Mouse (Mus musculus) spleen, embryonic (tissue): ENCODE data around the gene Cblc.

ENCODE experiments used
- CTCF ChIA-PET: fragments of 350-600 bp; sonication (Branson Sonifier 250); formaldehyde crosslinking; loops from one replicate; lab custom pipeline; 2022; lab: Charles Lee

Gene Cblc

DNA sequence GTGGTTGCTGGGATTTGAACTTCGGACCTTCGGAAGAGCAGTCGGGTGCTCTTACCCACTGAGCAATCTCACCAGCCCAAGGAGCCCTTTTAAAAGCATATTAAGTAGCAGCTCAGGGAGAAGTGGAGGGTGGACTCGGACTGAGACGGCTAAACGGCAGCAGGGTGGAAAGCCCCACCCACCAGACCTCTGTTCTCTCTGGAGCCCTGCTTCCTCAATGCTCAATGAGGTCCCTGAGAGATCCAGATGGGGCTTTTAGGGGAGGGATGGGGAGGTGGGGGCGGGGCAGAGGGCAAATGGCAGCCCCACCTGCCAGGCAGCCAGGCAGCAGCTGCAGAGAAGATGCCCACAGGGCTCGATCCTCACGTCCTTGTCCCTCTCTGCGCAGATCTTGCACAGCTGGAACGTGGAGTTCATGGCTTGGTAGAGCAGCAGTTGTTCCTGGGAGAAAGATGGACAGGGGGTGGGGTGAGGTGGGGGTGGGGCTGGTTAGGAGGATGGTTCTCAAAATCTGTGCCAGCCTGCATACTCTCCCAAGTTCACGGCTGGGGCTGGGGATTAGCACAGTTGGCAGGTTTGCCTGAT is 10.6 kb downstream of the Cblc start:
- CTCF ChIA-PET, result interaction anchor here (0.6 to 0.7 kb wide), 4 partner anchors 12 to 106 kb away, joined by 3 to 7 read pairs (median 4); no protein-coding TSS in a partner anchor

DNA sequence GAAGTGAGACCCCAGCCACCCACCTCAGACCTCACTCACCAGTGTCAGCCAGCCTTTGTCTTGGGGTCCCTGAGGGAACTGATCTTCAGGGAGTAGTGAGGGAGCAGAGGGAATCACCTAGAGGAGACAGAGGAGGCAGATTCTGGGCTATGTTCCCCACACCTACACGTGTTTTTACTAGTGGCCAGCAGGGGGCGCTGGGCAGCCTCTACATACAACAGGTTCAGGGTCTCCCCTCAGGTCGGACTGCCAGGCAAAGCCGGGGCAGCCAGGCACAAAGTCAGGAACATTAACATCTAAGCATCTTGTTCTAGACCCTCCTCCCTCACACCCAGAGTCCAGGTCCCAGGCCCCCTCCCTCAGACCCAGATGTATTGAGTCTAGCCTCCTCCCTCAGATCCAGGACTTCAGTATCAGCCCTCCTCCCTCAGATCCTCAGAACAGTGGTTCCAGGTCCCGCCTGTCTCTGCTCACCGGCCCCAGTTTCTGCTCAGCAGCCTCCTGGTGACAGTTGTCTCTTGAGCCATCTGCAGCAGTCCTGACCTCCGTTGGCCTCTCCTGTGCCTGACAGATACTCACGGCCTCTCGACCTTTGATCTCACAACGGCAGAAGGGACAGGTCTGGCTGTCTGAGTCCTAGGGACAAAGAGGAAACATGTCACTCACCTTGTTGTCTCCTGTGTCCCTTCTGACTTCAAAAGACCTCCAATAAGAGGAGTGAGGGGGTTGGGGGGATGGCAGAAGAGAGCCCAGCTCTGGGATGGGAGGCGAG is 11.7 kb downstream of the Cblc start:
- CTCF ChIA-PET, result interaction anchor here (0.6 kb wide), 1 partner anchor 69 kb away, joined by 4 read pairs; no protein-coding TSS in a partner anchor

DNA sequence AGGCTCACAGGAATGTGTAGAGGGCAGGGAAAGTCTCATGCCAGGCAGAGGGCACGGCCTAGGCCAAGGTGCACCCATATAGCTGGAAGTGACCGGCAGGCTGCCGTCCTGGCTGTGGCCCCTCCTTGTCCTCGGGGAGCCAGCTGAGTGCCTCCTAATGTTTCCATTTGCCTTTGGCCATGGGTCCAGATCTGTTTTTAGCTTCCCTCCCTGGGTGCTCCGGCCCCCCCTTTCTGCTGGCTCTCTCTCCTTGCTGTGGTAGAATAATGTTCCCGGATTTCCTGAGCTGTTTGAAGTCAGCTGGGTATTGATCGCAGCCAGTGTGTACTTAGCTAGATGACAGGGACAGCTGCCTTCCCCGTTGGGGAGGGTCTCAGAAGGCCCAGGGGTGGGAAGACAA is 13.0 kb downstream of the Cblc start:
- CTCF ChIA-PET, result interaction anchor here (0.5 kb wide), 1 partner anchor 173 kb away, joined by 5 read pairs; no protein-coding TSS in a partner anchor

DNA sequence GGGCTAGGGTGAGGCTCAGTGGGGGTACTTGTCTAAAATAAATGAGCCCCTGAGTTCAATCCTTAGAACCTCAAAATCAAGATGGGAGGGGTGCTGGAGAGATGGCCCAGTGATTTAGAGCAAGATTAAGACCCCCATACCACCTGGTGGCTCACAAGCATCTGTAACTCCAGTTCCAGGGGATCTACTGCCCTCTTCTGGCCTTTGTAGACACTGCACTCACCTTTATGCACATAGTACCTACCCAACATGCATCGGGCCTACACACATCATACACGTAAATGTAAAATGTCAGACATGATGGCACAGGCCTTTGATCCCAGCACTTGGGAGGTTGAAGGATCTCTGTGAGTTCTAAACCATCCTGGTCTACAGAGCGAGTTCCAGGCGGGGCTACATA is 14.0 kb downstream of the Cblc start:
- CTCF ChIA-PET, result interaction anchor here (0.6 kb wide), 1 partner anchor 163 kb away, joined by 3 read pairs; no protein-coding TSS in a partner anchor

DNA sequence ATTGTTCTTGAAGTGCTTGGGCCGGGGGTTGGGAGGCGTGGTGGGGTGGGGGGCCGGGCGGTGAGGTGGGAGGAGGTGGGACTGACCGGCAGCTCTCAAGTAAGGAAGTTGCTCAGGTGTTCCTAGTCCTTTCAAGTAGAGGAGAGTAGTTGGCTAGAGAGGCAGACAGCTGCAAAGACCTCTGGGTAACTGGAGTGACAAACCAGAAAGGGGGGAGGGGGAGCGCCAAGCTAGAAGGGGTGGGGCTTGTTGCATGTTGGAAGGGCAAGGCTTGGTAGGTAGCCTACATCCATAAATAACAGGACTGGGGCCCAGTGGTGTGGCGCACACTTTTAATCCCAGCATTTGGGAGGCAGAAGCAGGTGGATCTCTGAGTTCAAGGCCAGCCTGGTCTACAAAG is 14.9 kb downstream of the Cblc start:
- CTCF ChIA-PET, result no interaction called here

DNA sequence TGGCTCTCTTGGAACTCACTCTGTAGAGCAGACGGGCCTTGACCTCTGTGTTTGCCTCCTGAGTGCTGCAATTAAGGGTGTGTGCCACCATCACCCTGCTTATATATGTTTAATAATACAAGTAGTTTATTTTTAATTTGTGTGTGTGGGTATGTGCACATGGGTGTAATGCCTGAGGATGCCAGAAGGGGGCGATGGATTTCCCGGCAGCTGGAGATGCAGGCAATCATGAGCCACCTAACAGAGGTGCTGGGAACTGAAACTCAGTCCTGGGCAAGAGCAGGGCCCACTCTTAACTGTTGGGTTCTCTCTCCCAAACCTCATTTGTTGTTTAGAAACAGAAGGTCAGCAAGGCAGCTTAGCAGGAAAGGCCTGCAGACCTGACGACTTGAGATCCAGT is 16.7 kb downstream of the Cblc start:
- CTCF ChIA-PET, result no interaction called here

DNA sequence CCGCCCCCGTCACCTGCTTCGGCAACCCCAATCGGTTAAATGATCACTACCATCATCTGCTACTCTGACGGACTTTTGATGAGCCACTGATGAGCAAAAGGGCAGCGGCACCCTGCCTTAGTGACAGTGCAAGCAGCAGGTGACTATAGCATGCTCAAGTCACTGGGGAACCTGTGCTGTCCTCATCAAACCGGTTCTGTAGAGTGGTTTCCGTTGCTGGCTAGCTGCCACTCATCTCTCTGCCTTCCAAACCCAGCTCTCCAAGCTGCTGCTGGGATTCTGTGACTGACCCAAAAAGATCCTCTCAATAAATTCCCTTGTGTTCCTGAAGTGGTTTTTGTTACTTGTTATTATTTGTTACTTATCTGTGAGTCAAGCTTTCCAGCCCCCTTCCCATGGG is 18.0 kb downstream of the Cblc start:
- CTCF ChIA-PET, result no interaction called here

DNA sequence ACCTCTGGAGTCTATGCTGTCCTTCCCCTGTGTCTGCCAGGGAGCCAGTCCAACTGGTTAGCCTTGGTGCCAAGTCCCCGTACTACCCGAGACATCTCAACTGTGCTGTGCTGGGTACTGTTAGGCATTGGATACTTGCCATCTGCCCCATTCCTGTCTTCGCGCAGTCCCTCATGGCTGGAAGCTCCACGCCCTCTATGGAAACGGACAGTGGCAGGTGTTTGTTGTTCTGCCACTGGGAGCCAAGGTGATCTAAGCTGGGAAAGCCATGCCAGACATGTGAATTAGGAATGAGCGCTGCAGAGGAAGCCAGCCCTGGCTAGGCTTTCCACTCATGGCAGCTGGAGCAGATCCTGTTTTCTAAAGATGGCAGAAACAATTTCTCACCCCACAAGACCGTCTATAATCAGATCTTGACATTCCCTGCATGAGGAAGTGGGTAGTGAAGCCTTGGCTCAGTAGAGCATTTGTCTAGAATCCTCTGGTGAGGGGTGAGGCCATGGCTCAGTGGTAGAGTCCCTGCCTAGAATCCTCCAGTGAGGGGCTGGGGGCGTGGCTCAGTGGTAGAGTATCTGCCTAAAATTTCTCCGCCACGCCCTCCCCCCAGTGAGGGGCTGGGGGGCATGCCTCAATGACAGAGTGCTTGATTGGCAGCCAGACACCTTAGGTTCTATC is 19.4 kb downstream of the Cblc start:
- CTCF ChIA-PET, result no interaction called here

DNA sequence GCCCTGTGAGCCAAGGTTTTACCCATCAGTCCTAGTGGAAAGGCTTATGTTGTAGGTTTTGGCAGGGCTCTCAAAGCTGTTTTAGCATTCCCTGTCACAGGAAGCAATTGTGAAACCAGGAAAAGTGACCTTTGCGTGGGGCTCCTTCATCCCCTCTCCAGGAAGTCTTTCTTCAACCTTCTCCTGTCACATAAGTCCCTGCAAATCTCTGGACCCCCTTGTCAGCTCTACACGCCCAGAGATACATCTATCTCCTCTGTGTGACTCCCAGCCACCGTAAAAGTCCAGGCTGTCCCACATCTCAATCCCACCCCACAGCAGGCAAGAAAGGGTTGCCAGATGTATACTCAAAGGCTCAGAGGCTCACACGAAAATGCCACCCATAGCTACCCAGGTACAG is 24.9 kb downstream of the Cblc start:
- CTCF ChIA-PET, result no interaction called here

DNA sequence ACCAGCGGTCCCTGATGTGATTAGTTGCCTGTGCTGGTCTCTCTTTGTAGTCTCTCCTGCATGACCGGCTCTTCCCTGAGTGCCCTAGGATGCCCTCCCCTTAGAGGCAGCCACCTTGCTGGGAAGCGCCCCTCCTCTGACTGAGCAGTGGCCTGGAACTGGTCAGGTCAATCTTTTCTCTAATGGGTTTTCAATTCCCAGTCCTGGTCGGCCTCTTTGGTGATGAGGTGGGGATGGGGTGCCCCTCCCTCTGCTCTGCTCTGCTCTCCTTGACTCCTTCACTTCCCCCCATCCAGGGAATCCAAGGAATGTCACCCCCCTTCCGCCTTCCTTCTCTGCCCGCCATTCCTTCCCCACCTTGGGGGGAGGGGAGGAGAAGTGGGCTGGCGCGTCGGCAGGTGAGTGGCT is 25.6 kb downstream of the Cblc start, which contains the start of gene Bcam:
Bcam (minus strand) TSS at position 33 of the 408 bp plus-strand sequence.
- CTCF ChIA-PET, result no interaction called here

DNA sequence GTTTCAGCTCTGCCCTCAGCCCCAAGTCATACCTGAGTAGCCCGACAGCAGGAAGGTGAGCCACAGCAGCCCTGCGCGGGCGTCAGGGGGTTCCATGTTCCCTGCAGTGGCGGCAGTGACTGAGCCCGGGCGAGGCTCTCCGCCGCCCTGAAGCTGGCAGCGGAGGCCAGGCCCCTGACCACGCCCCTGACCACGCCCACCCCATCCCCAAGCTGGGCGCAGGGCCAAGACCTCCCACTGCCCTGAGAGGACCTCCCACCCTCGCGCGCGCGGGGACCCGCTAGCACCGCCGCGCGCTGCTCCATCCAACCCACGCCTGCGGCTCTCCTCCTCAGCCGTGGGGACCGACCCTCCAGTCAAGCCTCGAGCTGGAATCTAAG is 26.2 kb downstream of the Cblc start:
- CTCF ChIA-PET, result no interaction called here

DNA sequence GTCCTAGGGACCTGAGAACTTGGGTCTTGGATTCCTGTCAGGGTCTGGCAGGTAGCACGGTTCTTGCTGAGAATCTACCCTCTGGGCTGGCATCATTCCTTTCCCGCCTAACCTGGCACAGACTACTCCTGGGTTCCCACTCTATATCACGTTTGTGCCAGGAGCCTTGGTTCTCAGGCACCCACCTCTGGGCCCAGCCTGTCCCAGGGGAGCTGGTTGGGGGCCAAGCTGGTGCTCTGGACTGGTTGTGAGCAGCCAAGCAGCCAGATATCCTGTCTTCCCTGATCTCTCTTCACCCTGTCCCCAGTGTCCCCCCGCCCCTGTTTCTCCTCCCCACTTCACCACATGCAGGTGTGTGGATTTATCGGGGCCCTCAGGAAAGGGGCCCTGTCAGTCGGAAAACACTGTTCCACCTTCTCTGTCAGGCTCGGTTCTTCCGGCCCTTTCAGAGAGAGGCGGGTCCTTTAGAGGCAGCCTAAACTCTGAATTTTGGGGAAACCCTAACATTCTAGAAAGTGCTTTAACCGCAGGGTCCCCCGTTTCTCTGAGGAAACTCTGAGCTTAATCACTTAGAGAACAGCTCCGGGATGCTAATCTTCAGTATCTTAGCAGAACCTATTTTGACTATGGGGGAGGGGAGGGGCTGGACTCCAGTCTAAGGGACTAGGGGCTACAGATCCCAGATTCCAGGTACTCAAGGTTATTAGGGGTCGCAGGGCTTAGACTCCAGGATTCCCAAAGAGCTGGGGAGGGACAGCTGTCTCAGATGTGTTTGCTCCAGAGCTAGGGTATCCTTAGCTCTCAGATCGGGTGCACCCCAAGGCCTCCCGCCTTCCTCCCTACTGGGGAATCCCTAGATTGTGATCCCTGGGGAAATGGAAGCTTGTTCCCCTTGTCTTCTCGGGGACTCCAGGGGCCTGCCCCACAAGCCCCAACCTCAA is 26.9 kb downstream of the Cblc start:
- CTCF ChIA-PET, result no interaction called here

DNA sequence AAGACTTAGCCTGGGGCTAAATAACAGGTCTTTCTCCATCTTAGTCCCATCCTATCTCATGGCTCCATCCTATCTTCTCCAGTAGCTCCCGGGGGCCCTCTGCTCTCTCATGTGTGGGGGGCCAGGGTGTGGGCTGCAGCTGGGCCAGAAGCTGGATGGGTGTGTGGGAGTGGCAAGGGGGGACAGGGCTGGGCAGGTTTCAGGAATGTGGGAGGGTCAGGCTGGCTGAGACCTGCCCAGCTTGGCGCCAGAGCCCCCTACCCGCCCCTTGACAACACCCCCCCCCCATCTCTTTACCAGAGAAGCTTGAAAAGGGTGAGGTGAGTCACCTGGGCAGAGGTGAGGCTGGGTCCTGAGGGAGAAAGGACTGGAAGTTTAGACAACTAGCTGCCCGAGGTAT is 27.6 kb downstream of the Cblc start:
- CTCF ChIA-PET, result interaction anchor here (0.6 kb wide), 1 partner anchor 28 kb away, joined by 6 read pairs; no protein-coding TSS in a partner anchor

DNA sequence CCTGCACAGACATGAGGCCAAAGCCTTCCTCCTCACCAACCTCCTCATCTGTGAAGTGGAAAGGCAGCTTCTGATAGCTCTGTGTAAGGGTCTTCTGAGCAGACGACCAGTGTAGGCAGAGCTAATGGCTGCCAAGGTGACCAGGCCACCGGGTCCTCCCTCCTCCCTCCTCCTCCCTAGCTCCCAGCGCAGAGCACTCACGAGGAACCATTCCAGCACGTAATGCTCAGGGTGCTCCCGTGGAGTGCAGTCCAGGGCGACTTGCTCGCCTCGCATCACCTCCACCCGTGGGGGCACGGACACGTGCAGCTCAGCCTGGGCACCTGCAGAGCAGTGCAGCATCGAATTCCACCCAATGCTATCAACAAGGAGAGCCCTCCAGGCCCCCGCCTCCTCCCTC is 28.4 kb downstream of the Cblc start:
- CTCF ChIA-PET, result interaction anchor here (0.6 kb wide), 1 partner anchor 29 kb away, joined by 6 read pairs; no protein-coding TSS in a partner anchor

DNA sequence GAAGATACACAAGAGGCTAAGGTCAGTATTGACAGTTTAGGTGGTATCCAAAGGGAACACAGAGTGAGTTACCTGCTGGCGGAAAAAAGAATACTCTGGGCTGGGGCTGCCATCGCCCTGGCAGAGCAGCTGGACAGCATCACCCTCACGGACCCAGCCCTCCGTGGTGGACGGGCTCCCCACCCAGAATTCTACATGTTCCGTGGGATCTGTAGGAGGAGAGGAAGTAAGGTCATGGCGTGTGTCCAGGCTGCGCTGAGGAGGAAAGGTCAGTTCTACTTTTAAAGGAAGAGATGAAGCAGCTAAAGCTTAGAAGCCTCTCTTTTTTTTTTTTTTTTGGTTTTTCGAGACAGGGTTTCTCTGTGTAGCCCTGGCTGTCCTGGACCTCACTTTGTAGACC is 32.0 kb downstream of the Cblc start:
- CTCF ChIA-PET, result no interaction called here

DNA sequence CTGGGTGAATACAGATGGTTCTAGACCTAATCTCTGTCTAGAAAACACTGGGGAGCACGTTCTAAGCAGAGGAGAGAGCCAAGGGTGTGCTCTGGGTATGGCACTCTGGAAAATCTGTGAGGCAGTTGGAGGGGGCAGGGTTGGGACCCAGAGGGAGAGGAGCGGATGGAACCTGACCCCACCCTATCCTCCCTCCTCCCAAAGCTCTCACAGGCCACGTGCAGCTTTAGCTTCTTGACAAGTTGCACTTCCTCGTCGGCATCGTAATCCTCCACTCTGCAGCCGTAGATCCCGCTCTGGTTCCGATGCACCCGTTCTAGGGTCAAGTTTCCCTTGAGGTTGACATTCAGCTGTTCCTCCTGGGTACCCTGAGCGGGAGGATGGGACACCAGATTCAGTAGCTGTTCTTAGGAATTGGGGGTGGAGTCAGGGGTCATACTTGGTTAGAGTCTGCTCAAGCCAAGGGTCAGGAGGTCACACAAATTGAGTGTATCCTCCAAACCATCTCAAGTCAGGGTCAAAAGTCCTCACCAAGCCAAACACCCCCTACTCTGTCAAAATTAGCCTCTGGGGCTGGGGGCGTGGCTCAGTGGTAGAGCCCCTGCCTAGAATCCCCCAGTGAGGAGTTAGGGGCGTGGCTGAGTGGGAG is 32.7 kb downstream of the Cblc start:
- CTCF ChIA-PET, result interaction anchor here (0.7 kb wide), 1 partner anchor 13 kb away, joined by 5 read pairs; no protein-coding TSS in a partner anchor

DNA sequence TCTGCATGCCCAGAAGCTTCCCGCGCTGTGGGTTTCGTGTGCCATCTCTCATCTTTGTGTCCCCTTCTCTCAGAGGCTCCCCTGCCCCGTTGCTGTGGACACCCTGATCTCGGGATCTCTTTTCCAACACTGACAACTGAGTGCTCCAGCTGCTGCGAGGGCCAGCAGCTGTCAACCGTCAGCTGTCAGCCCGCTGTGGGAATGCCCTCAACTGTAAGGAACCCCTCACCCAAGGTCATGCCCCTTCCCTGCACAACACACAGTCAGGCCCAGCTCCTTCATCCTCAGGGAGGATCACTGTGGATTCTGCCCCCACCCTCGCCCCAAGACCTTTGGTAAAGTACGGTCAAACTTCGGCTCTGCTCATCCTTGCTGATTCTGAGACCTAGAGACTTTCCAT is 34.3 kb downstream of the Cblc start:
- CTCF ChIA-PET, result interaction anchor here (0.7 kb wide), 1 partner anchor 172 kb away, joined by 6 read pairs; no protein-coding TSS in a partner anchor

DNA sequence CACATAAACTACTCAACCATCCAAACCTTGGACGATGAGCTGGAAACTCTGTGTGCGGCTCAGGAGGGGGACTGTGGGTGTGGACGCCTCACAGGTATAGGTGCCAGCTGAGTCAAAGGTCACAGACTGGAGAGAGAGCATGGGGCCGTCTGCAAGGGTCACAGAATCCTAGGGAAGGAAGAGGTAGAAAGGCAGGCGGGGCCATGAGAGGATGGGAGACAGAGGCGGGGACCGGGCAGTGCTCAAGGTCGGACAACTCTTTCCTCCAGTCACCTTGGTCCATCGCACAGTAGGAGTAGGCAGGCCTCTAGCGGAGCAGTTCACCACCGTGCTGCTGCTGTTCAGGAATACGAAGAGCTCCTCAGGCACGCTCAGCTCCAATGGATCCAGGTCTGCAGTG is 36.6 kb downstream of the Cblc start:
- CTCF ChIA-PET, result interaction anchor here (0.6 kb wide), 1 partner anchor 323 kb away, joined by 3 read pairs; no protein-coding TSS in a partner anchor

DNA sequence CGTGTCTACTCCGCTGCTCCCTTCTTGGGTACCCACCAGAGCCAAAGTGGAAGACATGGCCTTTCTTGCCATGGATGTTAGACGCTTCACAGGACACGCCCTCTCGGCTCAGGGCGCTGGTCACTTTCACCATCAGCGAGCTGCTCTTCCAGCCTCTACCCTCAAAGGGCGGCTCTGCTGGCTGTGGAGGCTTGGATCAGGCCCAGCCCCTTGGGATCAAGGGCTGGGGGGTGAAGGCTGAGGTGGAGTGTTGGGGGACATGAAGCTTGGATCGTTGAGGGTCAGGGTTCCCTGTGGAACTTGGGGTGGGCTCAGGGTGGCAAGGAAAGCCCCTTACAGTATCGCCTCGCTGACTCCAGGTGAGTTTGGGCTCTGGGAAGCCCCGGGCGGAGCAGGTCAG is 38.0 kb downstream of the Cblc start:
- CTCF ChIA-PET, result no interaction called here
